26 mouse cellular contexts compared by ENCODE assay signal in genomic region chr17:69397163-69397562, GRCm38 (mm10). TPM values are rescaled to one million over a fixed set of nuclear protein-coding genes. Genes with fewer than 3 reads are reported as not detected.
DNase-seq lines count a peak whose midpoint lies in the region; ATAC-seq and TF ChIP-seq lines count a peak whose summit lies in the region.
"Had no signal": no experiment of that assay in that cellular context is flagged by ENCODE, and none has a peak within 500 bp of the region (broad histone marks: within the 10 kb centered on the region; RNA-seq: fewer than 3 reads in every experiment).

No protein-coding gene starts in this region.

- no peaks in the 10 kb centered on the region for H3K27me3 ChIP-seq in kidney, embryonic 15.5 days
- H3K27me3 ChIP-seq in kidney, embryonic 16.5 days (ENCODE audit: insufficient read depth, low read length), result no peaks in the 10 kb centered on the region
- no peaks in the 10 kb centered on the region for H3K27me3 ChIP-seq in liver, embryonic 12.5 days (replicated peaks)
- H3K27me3 ChIP-seq: embryonic facial prominence, embryonic 13.5 days; limb, embryonic 15.5 days had no signal

- no peaks in the 10 kb centered on the region for H3K36me3 ChIP-seq in kidney, embryonic 15.5 days
- no peaks in the 10 kb centered on the region for H3K36me3 ChIP-seq in kidney, embryonic 16.5 days (ENCODE audit: insufficient read depth, low read length)
- H3K36me3 ChIP-seq in liver, embryonic 12.5 days, result no peaks in the 10 kb centered on the region
- H3K36me3 ChIP-seq: embryonic facial prominence, embryonic 13.5 days; limb, embryonic 15.5 days had no signal

- H3K4me1 ChIP-seq in kidney, embryonic 15.5 days, result 0 out of 2 replicates have a peak, but pooled peaks cover 3% of the 10 kb centered on the region
- peaks cover 5% of the 10 kb centered on the region for H3K4me1 ChIP-seq in kidney, embryonic 16.5 days (ENCODE audit: insufficient read depth, low read length)
- peaks cover 43% of the 10 kb centered on the region for H3K4me1 ChIP-seq in liver, embryonic 12.5 days
- peaks cover 3% of the 10 kb centered on the region; the same call in 1 of the 2 replicates for H3K4me1 ChIP-seq in lung, adult 2 months (ENCODE audit: control insufficient read depth, insufficient read depth, low read length)
- H3K4me1 ChIP-seq: embryonic facial prominence, embryonic 13.5 days; limb, embryonic 15.5 days had no signal

- DNase-seq in gastrocnemius, adult 2 months, result no peak
- no peak for DNase-seq in gastrocnemius, adult 18-20 months (ENCODE audit: low spot score)
- peak; percentile 18 for DNase-seq in yolk sac, embryonic 10.5 days (ENCODE audit: low spot score)
- DNase-seq in lung, adult 2 months, result no peak
- no peak for DNase-seq in spleen, adult 18-20 months
- DNase-seq: adrenal gland, postnatal 14 days; cerebellum, adult 11-12 months; cerebellum, postnatal 14 days; heart, adult 2 months; kidney, postnatal 25 days; lung, postnatal 14 days; retina, postnatal 1 day; right cerebral cortex, postnatal 4 days had no signal

- intact Hi-C loops in gastrocnemius, adult 2 months (cut with DNase I), result no loop called here

- WGBS in kidney, embryonic 15.5 days, result 44% methylated on average over 5 of the region's 5 CpGs
- 38% methylated on average over 5 of the region's 5 CpGs for WGBS in kidney, embryonic 16.5 days
- WGBS in liver, embryonic 12.5 days (ENCODE audit: insufficient replicate concordance), result 38% methylated on average over 5 of the region's 5 CpGs
- 41% methylated on average over 5 of the region's 5 CpGs for whole genome bisulfite sequencing in lung, adult 2 months

- no peak overlapping the region for H3K9ac ChIP-seq in kidney, embryonic 15.5 days
- H3K9ac ChIP-seq in kidney, embryonic 16.5 days (replicated peaks; ENCODE audit: low read length), result no peak overlapping the region
- H3K9ac ChIP-seq in liver, embryonic 12.5 days, result peak overlapping the region; percentile 66; the same call in 1 of the 2 replicates
- H3K9ac ChIP-seq: embryonic facial prominence, embryonic 13.5 days; limb, embryonic 15.5 days had no signal

- no peak for TF ChIP-seq POLR2A in lung, adult 2 months (IDR thresholded peaks at IDR 0.05; ENCODE audit: borderline replicate concordance, extremely low read depth, low read depth, low read length)

- ATAC-seq in kidney, embryonic 15.5 days (replicated peaks; ENCODE audit: low FRiP score), result 0 out of 2 replicates have a peak, but pooled peaks have one; percentile 22
- no peak for ATAC-seq in kidney, embryonic 16.5 days (ENCODE audit: low FRiP score, low TSS enrichment)
- ATAC-seq in liver, embryonic 12.5 days, result no peak
- ATAC-seq: hindbrain, embryonic 16.5 days; intestine, embryonic 16.5 days; midbrain, embryonic 16.5 days had no signal

- H3K9me3 ChIP-seq in kidney, embryonic 15.5 days (replicated peaks), result no peaks in the 10 kb centered on the region
- no peaks in the 10 kb centered on the region for H3K9me3 ChIP-seq in kidney, embryonic 16.5 days (ENCODE audit: low read length)
- no peaks in the 10 kb centered on the region for H3K9me3 ChIP-seq in liver, embryonic 12.5 days (replicated peaks)
- H3K9me3 ChIP-seq: embryonic facial prominence, embryonic 13.5 days; G1E; limb, embryonic 15.5 days had no signal

- peak overlapping the region; percentile 64 for H3K4me3 ChIP-seq in gastrocnemius, adult 2 months
- no peak overlapping the region for H3K4me3 ChIP-seq in kidney, embryonic 15.5 days (replicated peaks)
- H3K4me3 ChIP-seq in kidney, embryonic 16.5 days (ENCODE audit: low read length), result no peak overlapping the region
- no peak overlapping the region for H3K4me3 ChIP-seq in liver, embryonic 12.5 days
- no peak overlapping the region for H3K4me3 ChIP-seq in lung, adult 2 months (replicated peaks; ENCODE audit: extremely low read depth, low read depth, low read length)
- H3K4me3 ChIP-seq: embryonic facial prominence, embryonic 13.5 days; heart, adult 2 months; limb, embryonic 15.5 days had no signal

- no peak overlapping the region for H3K4me2 ChIP-seq in kidney, embryonic 15.5 days
- no peak overlapping the region for H3K4me2 ChIP-seq in kidney, embryonic 16.5 days (replicated peaks; ENCODE audit: low read depth, low read length)
- peak overlapping the region; percentile 71 for H3K4me2 ChIP-seq in liver, embryonic 12.5 days
- H3K4me2 ChIP-seq: embryonic facial prominence, embryonic 13.5 days; limb, embryonic 15.5 days had no signal

- peak overlapping the region; percentile 32; the same call in 1 of the 2 replicates for H3K27ac ChIP-seq in gastrocnemius, adult 2 months
- no peak overlapping the region for H3K27ac ChIP-seq in kidney, embryonic 15.5 days
- H3K27ac ChIP-seq in kidney, embryonic 16.5 days (ENCODE audit: low read length), result no peak overlapping the region
- H3K27ac ChIP-seq in liver, embryonic 12.5 days, result peak overlapping the region; percentile 46
- H3K27ac ChIP-seq: embryonic facial prominence, embryonic 13.5 days; limb, embryonic 15.5 days; stomach, postnatal 0 days had no signal

- TF ChIP-seq CTCF in gastrocnemius, adult 2 months (IDR thresholded peaks at IDR 0.05), result no peak
- TF ChIP-seq CTCF in lung, adult 2 months (IDR thresholded peaks at IDR 0.05; ENCODE audit: insufficient read depth, low read length), result no peak

RNA-seq across cellular contexts. Expression of gene Zbtb14, which starts 14.3 kb away (rescaled TPM):
- total RNA-seq in gastrocnemius, adult 2 months (2021), result 1 to 10 TPM; 8.3 to 9.1 TPM
- 1 to 10 TPM; 7.3 to 7.4 TPM for total RNA-seq in gastrocnemius, adult 18-20 months (2021)
- 24.0 and 26.0 TPM in 2 replicates for polyA plus RNA-seq in kidney, embryonic 15.5 days (2015; fragmentation: Nextera tagmentation; extraction: Ambion mirVana)
- 24.7 and 24.9 TPM in 2 replicates for polyA plus RNA-seq in kidney, embryonic 16.5 days (2015; fragmentation: Nextera tagmentation; extraction: Ambion mirVana)
- 14.0 and 14.1 TPM in 2 replicates for polyA plus RNA-seq in liver, embryonic 12.5 days (2016; fragmentation: Nextera tagmentation; extraction: Ambion mirVana)
- polyA plus RNA-seq in lung, adult 2 months (2012; rRNA removed), result 4.8 and 7.4 TPM in 2 replicates

RNA-seq across cellular contexts. Expression of gene Akain1, which starts 42.0 kb away (rescaled TPM):
- total RNA-seq in gastrocnemius, adult 2 months (2021), result not detected
- total RNA-seq in gastrocnemius, adult 18-20 months (2021), result not detected
- not detected in 2 replicates for polyA plus RNA-seq in kidney, embryonic 15.5 days (2015; fragmentation: Nextera tagmentation; extraction: Ambion mirVana)
- not detected in 2 replicates for polyA plus RNA-seq in kidney, embryonic 16.5 days (2015; fragmentation: Nextera tagmentation; extraction: Ambion mirVana)
- not detected in 2 replicates for polyA plus RNA-seq in liver, embryonic 12.5 days (2016; fragmentation: Nextera tagmentation; extraction: Ambion mirVana)
- not detected in 2 replicates for polyA plus RNA-seq in lung, adult 2 months (2012; rRNA removed)
- total RNA-seq: adrenal gland, postnatal 14 days; gastrocnemius, adult 8-10 months; heart, adult 2 months; hematopoietic stem cell, adult 5-6 weeks had no signal
- polyA plus RNA-seq: CD4-positive, CD25-positive, alpha-beta regulatory T cell, adult 4 months; embryonic facial prominence, embryonic 13.5 days; G1E; intestine, embryonic 16.5 days; limb, embryonic 15.5 days had no signal

Comparison
In these comparisons a context has a peak if more than half of its experiments do, and no peak if none do; other contexts are left out.
1. H3K27ac ChIP-seq: peak in gastrocnemius, adult 2 months (single experiment) and liver, embryonic 12.5 days (single experiment); none in kidney, embryonic 15.5 days (single experiment) and kidney, embryonic 16.5 days (single experiment).